8 mouse cellular contexts compared by ENCODE assay signal in the genomic region with DNA sequence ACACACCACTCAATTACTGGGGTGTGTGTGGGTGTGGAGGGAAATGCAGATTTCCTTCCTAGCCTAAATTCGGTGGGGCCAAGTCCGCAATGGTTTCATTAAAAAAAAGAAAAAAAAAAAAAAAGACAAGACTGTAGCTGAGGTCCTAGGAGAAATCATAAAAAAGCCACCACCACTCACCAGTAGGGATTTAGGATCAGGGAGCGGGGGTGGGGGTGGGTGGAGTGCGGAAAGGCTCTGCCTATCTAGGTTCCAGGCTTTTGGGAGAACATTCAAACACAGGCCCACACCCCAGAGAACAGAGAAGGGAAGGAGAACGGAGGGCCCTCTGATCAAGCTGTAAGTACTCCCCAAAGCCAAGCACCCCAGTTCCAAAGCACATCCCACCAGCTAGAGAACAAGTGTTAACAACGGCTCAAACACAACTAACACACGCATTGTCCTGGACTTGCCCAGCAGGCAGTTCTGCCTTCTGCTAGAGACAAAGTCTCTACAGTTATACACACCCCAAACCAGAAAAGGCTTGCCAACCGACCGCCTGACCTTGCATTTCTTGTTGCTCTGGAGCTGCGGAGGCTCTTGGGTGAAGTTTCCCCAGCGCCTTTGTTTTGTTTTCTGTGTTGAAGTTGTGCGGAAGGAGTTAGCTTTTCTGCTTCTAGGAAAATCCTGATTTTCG. TPM values are rescaled to one million over a fixed set of nuclear protein-coding genes. Genes with fewer than 3 reads are reported as not detected.
DNase-seq lines count a peak whose midpoint lies in the region; ATAC-seq and TF ChIP-seq lines count a peak whose summit lies in the region.

No protein-coding gene starts in this region.

- no peak for DNase-seq in cerebellum, postnatal 10 days
- no peak for DNase-seq in spleen, adult 2 months (ENCODE audit: low read depth in 1 of 2, low spot score in 2 of 2)
- DNase-seq in spleen, postnatal 36 days (ENCODE audit: low spot score in 2 of 2) = no peak
- no peak for DNase-seq in forebrain, embryonic 11.5 days (ENCODE audit: low spot score)
- peak; percentile 77 for DNase-seq in intestine, embryonic 14.5 days (ENCODE audit: low spot score)
- DNase-seq in lung, postnatal 10 days = peak; percentile 37
- peak; percentile 35 to 42 for DNase-seq in urinary bladder, postnatal 36 days (ENCODE audit: low spot score in 2 of 2)

- ATAC-seq in cerebellum, adult (ENCODE audit: insufficient number of reproducible peaks, low FRiP score, low TSS enrichment) = 0 out of 2 replicates have a peak, but pooled peaks have one; percentile 12
- ATAC-seq in forebrain, embryonic 11.5 days (replicated peaks; ENCODE audit: low FRiP score) = no peak
- no peak for ATAC-seq in intestine, embryonic 14.5 days (replicated peaks; ENCODE audit: low FRiP score, low TSS enrichment, low read depth)

- peak overlapping the region; percentile 85 for H3K4me2 ChIP-seq in forebrain, embryonic 11.5 days (ENCODE audit: low read depth, low read length, severe bottlenecking)
- H3K4me2 ChIP-seq in intestine, embryonic 14.5 days (ENCODE audit: low read length) = peak overlapping the region; percentile 71

- no peak for TF ChIP-seq CTCF in spleen, adult 2 months (IDR thresholded peaks at IDR 0.05; ENCODE audit: extremely low read depth, insufficient read depth, insufficient read length, insufficient replicate concordance)

- no peaks in the 10 kb centered on the region for H3K27me3 ChIP-seq in spleen, adult 2 months (ENCODE audit: control insufficient read depth, insufficient read depth, low read length)
- no peaks in the 10 kb centered on the region for H3K27me3 ChIP-seq in forebrain, embryonic 11.5 days (ENCODE audit: control insufficient read depth, insufficient read depth, low read length)
- H3K27me3 ChIP-seq in intestine, embryonic 14.5 days (replicated peaks; ENCODE audit: control insufficient read depth, insufficient read depth, low read length) = no peaks in the 10 kb centered on the region

- H3K36me3 ChIP-seq in spleen, adult 2 months (ENCODE audit: control insufficient read depth, insufficient read depth, low read length) = peaks cover 13% of the 10 kb centered on the region
- H3K36me3 ChIP-seq in forebrain, embryonic 11.5 days (ENCODE audit: control insufficient read depth, insufficient read depth, low read length) = peaks cover 3% of the 10 kb centered on the region; the same call in 1 of the 2 replicates
- H3K36me3 ChIP-seq in intestine, embryonic 14.5 days (ENCODE audit: control insufficient read depth, insufficient read depth, low read length) = peaks cover 40% of the 10 kb centered on the region

- 1% methylated on average over 13 of the region's 13 CpGs for WGBS in spleen, adult 2 months
- WGBS in forebrain, embryonic 11.5 days = under 1% methylated on average over 13 of the region's 13 CpGs
- WGBS in intestine, embryonic 14.5 days = under 1% methylated on average over 13 of the region's 13 CpGs

- H3K27ac ChIP-seq in spleen, adult 2 months (ENCODE audit: insufficient read depth, low read length) = peak overlapping the region; percentile 92
- peak overlapping the region; percentile 79 for H3K27ac ChIP-seq in forebrain, embryonic 11.5 days (ENCODE audit: low read depth, low read length)
- peak overlapping the region; percentile 86 for H3K27ac ChIP-seq in intestine, embryonic 14.5 days (ENCODE audit: low read depth)

- peak overlapping the region; percentile 79 for H3K9ac ChIP-seq in forebrain, embryonic 11.5 days (ENCODE audit: low read length)
- peak overlapping the region; percentile 72 for H3K9ac ChIP-seq in intestine, embryonic 14.5 days (ENCODE audit: low read length)

- H3K9me3 ChIP-seq in forebrain, embryonic 11.5 days (ENCODE audit: control insufficient read depth, low read length) = no peaks in the 10 kb centered on the region
- no peaks in the 10 kb centered on the region for H3K9me3 ChIP-seq in intestine, embryonic 14.5 days (ENCODE audit: control insufficient read depth, low read length)

- no peak for TF ChIP-seq POLR2A in spleen, adult 2 months (IDR thresholded peaks at IDR 0.05; ENCODE audit: low read depth, low read length)

- peaks cover 5% of the 10 kb centered on the region; the same call in 1 of the 2 replicates for H3K4me1 ChIP-seq in spleen, adult 2 months (ENCODE audit: control insufficient read depth, insufficient read depth, insufficient read length)
- H3K4me1 ChIP-seq in forebrain, embryonic 11.5 days (replicated peaks; ENCODE audit: control insufficient read depth, insufficient read depth, low read length) = peaks cover 5% of the 10 kb centered on the region; the same call in 1 of the 2 replicates
- H3K4me1 ChIP-seq in intestine, embryonic 14.5 days (replicated peaks; ENCODE audit: control insufficient read depth, insufficient read depth, low read length) = peaks cover 25% of the 10 kb centered on the region

- peak overlapping the region; percentile 77 for H3K4me3 ChIP-seq in spleen, adult 2 months (ENCODE audit: extremely low read depth, insufficient read depth, insufficient read length)
- peak overlapping the region; percentile 62 for H3K4me3 ChIP-seq in forebrain, embryonic 11.5 days (ENCODE audit: low read depth, low read length)
- peak overlapping the region; percentile 55 for H3K4me3 ChIP-seq in intestine, embryonic 14.5 days (ENCODE audit: low read depth, low read length)

RNA-seq across cellular contexts. Expression of a gene that starts 27.2 kb away (rescaled TPM):
- polyA plus RNA-seq in spleen, adult 2 months (2012; rRNA removed) = 301 and 394 TPM in 2 replicates
- polyA plus RNA-seq in forebrain, embryonic 11.5 days (2014; fragmentation: Nextera tagmentation; extraction: Ambion mirVana) = 18.1 and 19.7 TPM in 2 replicates
- 19.2 and 21.9 TPM in 2 replicates for polyA plus RNA-seq in intestine, embryonic 14.5 days (2014; fragmentation: Nextera tagmentation; extraction: Ambion mirVana)

RNA-seq across cellular contexts. Expression of a gene that starts 50.3 kb away (rescaled TPM):
- 16.1 and 17.7 TPM in 2 replicates for polyA plus RNA-seq in spleen, adult 2 months (2012; rRNA removed)
- 9.5 and 12.1 TPM in 2 replicates for polyA plus RNA-seq in forebrain, embryonic 11.5 days (2014; fragmentation: Nextera tagmentation; extraction: Ambion mirVana)
- 6.4 and 7.8 TPM in 2 replicates for polyA plus RNA-seq in intestine, embryonic 14.5 days (2014; fragmentation: Nextera tagmentation; extraction: Ambion mirVana)

Comparison
In these comparisons a context has a peak if more than half of its experiments do, and no peak if none do; other contexts are left out.
1. DNase-seq: peak in intestine, embryonic 14.5 days (single experiment), lung, postnatal 10 days (single experiment) and urinary bladder, postnatal 36 days (2 of 2); none in cerebellum, postnatal 10 days (0 of 2), spleen, adult 2 months (0 of 2), spleen, postnatal 36 days (0 of 2) and forebrain, embryonic 11.5 days (single experiment).
2. RNA of a gene that starts 27.2 kb away (polyA plus RNA-seq): 301 to 394 TPM in spleen, adult 2 months; 19.2 to 21.9 TPM in intestine, embryonic 14.5 days and 18.1 to 19.7 TPM in forebrain, embryonic 11.5 days; every median in the first group is over 10 times any median in the second.
3. Peak in every context shown above with its lines, with median percentiles within 50 percentile points of each other: H3K27ac ChIP-seq and H3K4me3 ChIP-seq.